Mouse (Mus musculus) liver, embryonic 16.5 days (tissue): ENCODE results near the gene Ppp1r10. TPM values are rescaled to one million over a fixed set of nuclear protein-coding genes. Genes with fewer than 3 reads are reported as not detected.

Source experiments
- ATAC-seq: fragments of 200-750 bp; cut with Nextera tagmentation; 2 replicates; pipeline ENCODE4 v1.8.0; 2017; ENCODE audit warnings: low read depth, mild to moderate bottlenecking, moderate number of reproducible peaks, moderate library complexity
- H3K27ac ChIP-seq: fragments of 300-500 bp; sonication (generic); 2 replicates; pipeline ENCODE4 v1.5.1; 2014; ENCODE audit warnings: mild to moderate bottlenecking, low read length
- H3K27me3 ChIP-seq: fragments of 300-500 bp; sonication (generic); 2 replicates; pipeline ENCODE4 v1.6.1; 2014; ENCODE audit warnings: low read depth, low read length, mixed read lengths; ENCODE audit not compliant: control insufficient read depth, insufficient read depth
- H3K36me3 ChIP-seq: fragments of 300-500 bp; sonication (generic); 2 replicates; pipeline ENCODE4 v1.6.1; 2014; ENCODE audit warnings: mild to moderate bottlenecking; ENCODE audit not compliant: control insufficient read depth, insufficient read depth
- H3K4me1 ChIP-seq: fragments of 300-500 bp; sonication (generic); 2 replicates; pipeline ENCODE4 v1.6.1; 2014; ENCODE audit warnings: low read depth, low read length, mixed read lengths; ENCODE audit not compliant: control insufficient read depth
- H3K4me2 ChIP-seq: fragments of 300-500 bp; sonication (generic); 2 replicates; pipeline ENCODE4 v1.6.1; 2014; ENCODE audit warnings: low read depth, low read length, mixed read lengths
- H3K4me3 ChIP-seq: fragments of 300-500 bp; sonication (generic); 2 replicates; pipeline ENCODE4 v1.5.1; 2014; ENCODE audit warnings: low read depth, mild to moderate bottlenecking, low read length
- H3K9ac ChIP-seq: fragments of 300-500 bp; sonication (generic); 2 replicates; pipeline ENCODE4 v1.6.1; 2014; ENCODE audit warnings: low read depth, low read length
- H3K9me3 ChIP-seq: fragments of 300-500 bp; sonication (generic); replicated peaks from 2 replicates; pipeline ENCODE4 v1.6.1; 2016; ENCODE audit warnings: low read length; ENCODE audit not compliant: control insufficient read depth
- WGBS: fragments of 180-500 bp; shearing (Covaris S2); extraction: QIAGEN DNeasy Blood & Tissue Kit; methylation state at CpG from one replicate; pipeline ENCODE4 v1.1.7; 2014; ENCODE audit not compliant: insufficient replicate concordance; 5-methylcytosine and 5-hydroxymethylcytosine counted together
- polyA plus RNA-seq: library from polyadenylated mRNA; unstranded; fragments of >200 nt; fragmentation: Nextera tagmentation; extraction: Ambion mirVana; gene quantifications from 2 replicates; pipeline ENCODE4 v1.2.1, GENCODE M21; 2015

Gene Ppp1r10
- 22.2 and 24.7 TPM in 2 replicates for polyA plus RNA-seq

DNA sequence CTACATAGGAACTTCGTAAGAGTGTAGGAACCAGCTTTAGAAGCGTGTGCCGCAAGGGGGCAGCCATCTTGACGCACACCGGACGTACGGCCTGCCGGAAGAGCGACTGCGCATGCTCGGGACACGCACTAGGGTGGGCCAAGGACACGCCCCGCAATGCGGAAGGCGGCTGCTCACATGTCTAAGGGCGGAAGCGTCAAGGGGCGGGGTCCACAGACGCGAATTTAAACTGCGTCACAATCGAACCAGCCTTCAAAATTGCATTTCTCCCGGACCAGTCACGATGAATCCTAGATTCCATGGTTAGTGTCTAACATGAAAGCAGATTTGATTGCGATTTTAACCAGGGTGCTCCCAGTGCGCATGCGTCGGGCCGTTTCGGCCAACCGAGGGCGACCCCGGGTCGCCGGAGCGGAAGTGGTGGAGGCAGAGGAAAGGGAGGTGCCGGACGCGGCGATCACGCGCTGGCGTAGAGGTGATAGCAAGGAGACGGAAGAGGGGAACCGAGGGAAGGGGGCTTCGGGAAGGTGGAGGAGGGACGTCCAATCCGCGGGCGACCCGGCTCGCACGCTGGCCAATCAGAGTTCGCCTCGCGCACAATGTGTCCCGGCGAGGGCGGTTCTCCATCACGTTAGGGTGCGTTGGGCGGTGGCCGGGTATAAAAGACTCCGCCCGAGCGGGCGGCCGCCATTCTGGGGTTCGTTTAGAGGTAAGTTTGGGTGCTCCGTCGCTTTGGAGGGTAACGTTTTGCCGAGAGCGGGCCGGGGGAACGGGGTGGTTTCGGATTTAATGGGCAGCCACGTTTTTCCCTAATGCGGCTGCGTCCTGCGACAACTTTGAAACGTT is at the start of gene Ppp1r10, which contains the start of gene Mrps18b:
Gene Ppp1r10, plus strand, starts transcription at position 138 of the 846 bp plus-strand sequence.
Gene Mrps18b, minus strand, starts transcription at position 93 of the 846 bp plus-strand sequence.
- peak; percentile 87 for ATAC-seq
- Histone ChIP-seq H3K4me1 (peaks cover 39% of the 10 kb centered on the region), H3K9ac (peak within 1 kb of the TSS; percentile 85), H3K36me3 (peaks cover 19% of the 10 kb centered on the region), H3K4me2 (peak within 1 kb of the TSS; percentile 93), H3K27me3 (no peaks in the 10 kb centered on the region), H3K27ac (peak within 1 kb of the TSS; percentile 95), H3K4me3 (peak within 1 kb of the TSS; percentile 89), H3K9me3 (no peaks in the 10 kb centered on the region)
- under 1% methylated on average over 83 of the region's 83 CpGs for whole genome bisulfite sequencing

DNA sequence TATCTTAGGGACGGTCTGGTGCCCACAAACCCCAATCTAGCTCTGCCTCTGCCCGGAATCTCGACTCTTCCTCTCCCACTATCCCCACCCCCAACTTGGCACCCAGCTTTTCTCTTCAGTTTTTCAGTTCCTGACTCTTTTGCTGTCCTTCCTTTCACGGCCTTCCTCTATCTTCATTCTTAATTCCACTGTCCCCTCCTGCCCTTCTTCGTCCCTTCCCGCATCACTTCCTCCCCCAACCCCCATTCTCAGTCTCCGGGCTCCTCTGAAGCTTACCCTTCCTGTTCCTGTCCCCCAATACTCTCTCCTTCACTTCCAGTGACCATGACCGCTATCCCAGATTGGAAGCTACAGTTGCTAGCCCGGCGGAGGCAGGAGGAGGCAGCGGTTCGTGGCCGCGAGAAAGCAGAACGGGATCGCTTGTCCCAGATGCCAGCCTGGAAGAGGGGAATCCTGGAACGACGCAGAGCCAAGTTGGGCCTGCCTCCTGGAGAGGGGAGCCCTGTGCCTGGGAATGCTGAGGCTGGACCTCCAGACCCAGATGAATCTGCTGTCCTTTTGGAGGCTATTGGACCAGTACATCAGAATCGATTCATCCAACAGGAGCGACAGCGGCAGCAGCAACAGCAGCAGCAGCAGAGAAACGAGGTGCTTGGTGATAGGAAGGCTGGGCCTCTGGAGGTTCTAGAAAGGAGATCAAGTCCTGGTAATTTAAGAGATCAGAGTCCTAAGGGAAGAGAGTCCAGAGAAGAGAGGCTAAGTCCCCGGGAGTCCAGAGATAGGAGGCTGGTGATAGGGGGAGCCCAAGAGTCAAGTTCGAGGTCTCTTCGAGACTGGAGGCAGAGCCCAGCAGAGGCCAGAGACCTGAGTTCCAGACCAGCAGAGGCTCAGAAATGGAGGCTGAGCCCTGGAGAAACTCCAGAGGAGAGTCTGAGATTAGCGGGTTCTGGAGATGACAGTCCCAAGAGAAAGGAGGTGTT is 49.0 kb upstream of the Ppp1r10 start:
- Histone ChIP-seq H3K4me3 (peak overlapping the region; percentile 57), H3K36me3 (peaks cover 3% of the 10 kb centered on the region; the same call in 1 of the 2 replicates), H3K27me3 (peaks cover 62% of the 10 kb centered on the region), H3K4me2 (peak overlapping the region; percentile 79), H3K4me1 (peaks cover 24% of the 10 kb centered on the region), H3K9ac (peak overlapping the region; percentile 52), H3K27ac (peak overlapping the region; percentile 78), H3K9me3 (peaks cover 2% of the 10 kb centered on the region; the same call in 1 of the 2 replicates)
- no peak for ATAC-seq
- WGBS, result 5% methylated on average over 26 of the region's 26 CpGs

DNA sequence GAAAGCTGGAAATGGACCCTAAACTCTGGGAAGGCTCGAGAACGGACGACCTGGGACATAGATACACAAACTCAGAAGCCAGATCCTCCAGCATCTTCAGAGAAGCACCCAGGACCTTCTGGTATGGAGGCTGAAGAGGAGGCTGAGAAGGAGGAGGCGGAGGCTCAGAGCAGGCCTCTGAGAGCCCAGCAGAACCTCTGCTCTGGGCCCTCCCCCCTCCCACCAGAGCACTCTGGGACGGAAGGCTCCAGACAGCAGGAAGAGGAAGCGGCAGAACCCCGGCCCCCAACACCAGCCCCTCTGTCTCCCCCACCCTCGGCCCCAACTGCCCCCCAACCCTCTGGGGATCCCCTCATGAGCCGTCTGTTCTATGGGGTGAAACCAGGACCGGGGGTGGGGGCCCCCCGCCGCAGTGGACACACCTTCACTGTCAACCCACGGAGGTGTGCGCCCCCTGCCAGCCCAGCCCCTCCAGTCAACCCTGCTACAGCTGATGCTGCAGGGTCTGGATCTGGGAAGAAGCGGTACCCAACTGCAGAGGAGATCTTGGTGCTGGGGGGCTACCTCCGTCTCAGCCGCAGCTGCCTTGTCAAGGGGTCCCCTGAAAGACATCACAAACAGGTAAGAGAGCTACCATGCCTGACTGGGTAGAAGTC is 47.9 kb upstream of the Ppp1r10 start:
- Histone ChIP-seq H3K27me3 (peaks cover 62% of the 10 kb centered on the region), H3K36me3 (peaks cover 3% of the 10 kb centered on the region; the same call in 1 of the 2 replicates), H3K9me3 (peaks cover 2% of the 10 kb centered on the region; the same call in 1 of the 2 replicates), H3K4me3 (peak overlapping the region; percentile 57), H3K4me1 (peaks cover 28% of the 10 kb centered on the region), H3K9ac (peak overlapping the region; percentile 54), H3K4me2 (peak overlapping the region; percentile 42), H3K27ac (peak overlapping the region; percentile 78)
- no peak for ATAC-seq
- 11% methylated on average over 17 of the region's 17 CpGs for WGBS

DNA sequence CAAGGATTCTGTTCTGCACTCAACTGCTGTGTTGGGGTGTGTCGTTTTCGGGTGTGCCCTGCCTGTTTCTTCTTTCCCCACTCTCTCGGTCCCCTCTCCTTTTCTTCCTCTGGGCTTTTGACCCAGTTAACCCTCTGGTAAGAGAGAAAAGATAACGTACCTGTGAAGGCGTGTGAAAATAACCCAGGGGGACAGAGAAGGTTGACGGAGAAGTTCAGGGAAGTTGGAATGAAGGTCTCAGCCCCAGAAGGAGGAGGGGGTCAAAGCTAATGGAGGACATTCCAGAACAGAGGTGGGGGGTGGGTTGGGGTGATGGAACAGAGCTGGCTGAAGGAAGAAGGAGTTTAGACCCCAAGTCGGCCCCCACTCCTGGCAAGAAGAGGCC is 47.3 kb upstream of the Ppp1r10 start:
- Histone ChIP-seq H3K4me1 (peaks cover 35% of the 10 kb centered on the region), H3K36me3 (peaks cover 3% of the 10 kb centered on the region; the same call in 1 of the 2 replicates), H3K4me3 (peak overlapping the region; percentile 57), H3K27me3 (peaks cover 62% of the 10 kb centered on the region), H3K9ac (peak overlapping the region; percentile 54), H3K27ac (peak overlapping the region; percentile 78), H3K4me2 (peak overlapping the region; percentile 42), H3K9me3 (peaks cover 2% of the 10 kb centered on the region; the same call in 1 of the 2 replicates)
- WGBS, result 3% methylated on average over 7 of the region's 7 CpGs
- ATAC-seq, result no peak

DNA sequence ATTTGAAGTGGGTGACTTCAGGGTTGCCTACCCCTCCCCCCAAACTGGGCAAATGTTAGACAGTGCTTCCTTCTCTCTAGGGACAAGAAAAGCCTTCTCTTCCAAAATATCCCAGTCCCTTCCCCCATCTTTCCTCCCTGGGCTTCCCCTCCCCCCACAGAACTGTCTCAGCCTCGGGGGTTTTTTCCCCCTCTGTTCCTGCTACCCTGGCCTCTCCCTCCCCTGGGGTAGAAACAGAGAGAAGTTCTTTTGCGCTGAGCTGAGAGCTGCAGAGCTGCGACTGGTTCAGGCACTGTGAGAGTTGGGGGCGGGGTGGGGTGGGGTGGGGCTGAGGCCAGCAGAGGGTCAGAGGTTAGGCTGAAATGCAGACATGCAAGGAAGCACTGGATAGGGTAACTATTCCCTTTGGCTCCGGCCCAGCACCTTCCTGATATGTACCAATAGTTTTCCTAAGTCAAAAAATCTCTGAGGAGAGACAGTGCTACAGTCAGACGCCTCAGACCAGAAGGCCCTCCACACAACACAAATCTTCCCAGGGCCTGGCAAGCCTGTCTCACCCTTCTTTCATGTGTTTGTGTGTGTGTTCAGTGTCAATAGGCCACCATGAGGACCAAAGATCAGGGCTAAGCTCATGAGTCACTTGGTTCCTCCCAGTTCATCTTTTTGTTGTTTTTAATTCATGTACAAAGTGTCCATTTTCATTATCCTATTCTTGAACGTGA is 46.7 kb upstream of the Ppp1r10 start:
- peak overlapping the region; percentile 78 for H3K27ac ChIP-seq
- 8% methylated on average over 7 of the region's 7 CpGs for WGBS
- peak overlapping the region; percentile 42 for H3K4me2 ChIP-seq
- peaks cover 3% of the 10 kb centered on the region; the same call in 1 of the 2 replicates for H3K36me3 ChIP-seq
- peak overlapping the region; percentile 54 for H3K9ac ChIP-seq
- peak; percentile 68 for ATAC-seq
- peaks cover 56% of the 10 kb centered on the region for H3K27me3 ChIP-seq
- peak overlapping the region; percentile 57 for H3K4me3 ChIP-seq
- peaks cover 40% of the 10 kb centered on the region for H3K4me1 ChIP-seq
- H3K9me3 ChIP-seq, result peaks cover 2% of the 10 kb centered on the region; the same call in 1 of the 2 replicates

DNA sequence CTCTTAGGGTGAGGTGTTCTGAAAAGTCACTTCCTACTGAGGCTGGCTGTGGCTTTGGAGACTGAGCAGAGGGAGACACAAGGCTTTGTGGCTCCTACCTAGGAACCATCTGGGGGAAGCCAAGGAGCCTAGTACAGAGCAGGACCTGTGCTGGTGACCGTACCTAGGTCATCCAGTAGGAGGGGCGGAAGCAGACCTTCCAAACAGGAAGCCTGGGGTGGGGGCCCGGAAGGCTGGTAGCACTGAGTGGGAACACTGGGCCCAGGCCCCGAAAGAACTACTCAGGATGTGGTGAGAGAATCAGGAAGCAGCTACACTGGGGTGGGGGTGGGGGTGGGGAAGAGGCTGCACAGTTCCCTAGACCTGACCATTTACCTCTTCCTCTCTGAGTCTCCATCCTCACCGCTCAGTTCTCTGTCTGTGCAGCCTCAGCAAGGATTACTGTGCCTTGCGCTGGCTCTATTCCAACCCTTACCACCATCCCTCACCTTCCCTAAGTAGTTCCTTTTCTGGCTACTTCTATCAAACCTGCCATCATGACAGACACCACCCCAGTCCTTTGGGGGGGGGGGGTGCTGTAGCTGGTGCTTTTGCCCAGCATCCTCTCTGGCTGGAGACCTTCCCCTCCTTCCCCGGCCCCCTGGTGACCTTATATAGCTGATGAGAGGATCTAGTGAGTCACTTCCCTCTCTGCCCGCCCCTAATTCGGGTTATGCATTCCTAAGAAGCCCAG is 45.9 kb upstream of the Ppp1r10 start:
- peak; percentile 20 for ATAC-seq
- H3K4me1 ChIP-seq, result peaks cover 39% of the 10 kb centered on the region
- 19% methylated on average over 9 of the region's 9 CpGs for WGBS
- no peak overlapping the region for H3K9ac ChIP-seq
- H3K36me3 ChIP-seq, result peaks cover 3% of the 10 kb centered on the region; the same call in 1 of the 2 replicates
- H3K9me3 ChIP-seq, result peaks cover 2% of the 10 kb centered on the region; the same call in 1 of the 2 replicates
- peak overlapping the region; percentile 57 for H3K4me3 ChIP-seq
- peak overlapping the region; percentile 78 for H3K27ac ChIP-seq
- peaks cover 48% of the 10 kb centered on the region for H3K27me3 ChIP-seq
- H3K4me2 ChIP-seq, result peak overlapping the region; percentile 42

DNA sequence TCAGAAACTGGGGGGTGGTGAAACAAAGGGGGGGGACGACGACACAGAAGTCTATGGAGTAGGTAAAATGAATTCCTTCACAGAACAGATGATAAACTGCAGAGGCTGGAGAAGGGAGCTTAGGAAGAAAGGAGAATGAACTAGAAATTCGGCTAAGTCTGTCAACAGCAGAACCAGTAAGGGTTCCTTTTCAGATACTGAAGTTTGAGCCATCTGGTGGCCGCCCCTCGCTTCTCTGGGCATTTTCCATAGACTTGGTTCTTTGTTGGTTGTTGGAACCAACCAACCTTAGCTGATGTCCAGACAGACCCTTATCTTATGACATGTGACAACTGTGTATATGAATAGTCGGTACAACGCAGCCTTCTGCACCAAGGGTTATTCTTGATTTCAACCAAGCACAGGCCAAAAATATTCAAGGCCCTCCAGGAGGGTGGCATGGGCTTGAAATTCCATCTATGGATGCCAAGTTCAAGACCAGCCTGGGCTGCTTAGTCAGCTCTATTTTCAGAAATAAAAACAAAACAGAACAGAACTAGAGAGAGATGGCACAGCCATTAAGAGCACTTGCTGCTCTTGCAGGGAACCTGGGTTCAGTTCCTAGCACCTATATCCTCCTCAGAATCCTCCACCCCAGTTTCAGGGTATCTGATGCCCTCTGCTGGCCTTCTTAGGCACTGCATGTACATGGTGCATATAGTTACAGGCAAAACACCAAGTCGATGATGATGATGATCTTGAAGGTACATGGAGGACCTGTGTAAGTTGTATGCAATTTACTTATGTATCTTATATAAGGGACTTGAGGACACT is 45.1 kb upstream of the Ppp1r10 start:
- Histone ChIP-seq H3K36me3 (peaks cover 3% of the 10 kb centered on the region; the same call in 1 of the 2 replicates), H3K27me3 (peaks cover 40% of the 10 kb centered on the region), H3K9ac (no peak overlapping the region), H3K4me1 (peaks cover 31% of the 10 kb centered on the region), H3K4me3 (peak overlapping the region; percentile 39), H3K9me3 (peaks cover 2% of the 10 kb centered on the region; the same call in 1 of the 2 replicates), H3K27ac (peak overlapping the region; percentile 65), H3K4me2 (peak overlapping the region; percentile 41)
- ATAC-seq, result no peak
- WGBS, result 32% methylated on average over 8 of the region's 8 CpGs
